Mouse (Mus musculus) layer of hippocampus, postnatal 10 days (tissue): ENCODE results near the gene Cfap43. TPM values are rescaled to one million over a fixed set of nuclear protein-coding genes. Genes with fewer than 3 reads are reported as not detected.

Experiments used
- DNase-seq, 2 experiments: peaks; one replicate each; pipeline ENCODE4 v3.0.0; 2021; ENCODE audit warnings: low spot score in 2 of 2
- long read RNA-seq: library from polyadenylated mRNA; stranded (forward); transcript quantifications from one replicate; pipeline ENCODE4 v2.0.0, GENCODE M21; 2023
- total RNA-seq, 2 experiments: library from RNA; stranded (reverse); gene quantifications; 2 replicates each; pipeline ENCODE4 v1.2.3; 2021

Cfap43 gene
- 1 to 10 TPM; 2.1 to 4.0 TPM for total RNA-seq
- long read RNA-seq, partial matches to known transcripts: 1 of 1 reads
- long read RNA-seq, other reads (novel, unspliced or antisense): 0 of 1 reads

DNA sequence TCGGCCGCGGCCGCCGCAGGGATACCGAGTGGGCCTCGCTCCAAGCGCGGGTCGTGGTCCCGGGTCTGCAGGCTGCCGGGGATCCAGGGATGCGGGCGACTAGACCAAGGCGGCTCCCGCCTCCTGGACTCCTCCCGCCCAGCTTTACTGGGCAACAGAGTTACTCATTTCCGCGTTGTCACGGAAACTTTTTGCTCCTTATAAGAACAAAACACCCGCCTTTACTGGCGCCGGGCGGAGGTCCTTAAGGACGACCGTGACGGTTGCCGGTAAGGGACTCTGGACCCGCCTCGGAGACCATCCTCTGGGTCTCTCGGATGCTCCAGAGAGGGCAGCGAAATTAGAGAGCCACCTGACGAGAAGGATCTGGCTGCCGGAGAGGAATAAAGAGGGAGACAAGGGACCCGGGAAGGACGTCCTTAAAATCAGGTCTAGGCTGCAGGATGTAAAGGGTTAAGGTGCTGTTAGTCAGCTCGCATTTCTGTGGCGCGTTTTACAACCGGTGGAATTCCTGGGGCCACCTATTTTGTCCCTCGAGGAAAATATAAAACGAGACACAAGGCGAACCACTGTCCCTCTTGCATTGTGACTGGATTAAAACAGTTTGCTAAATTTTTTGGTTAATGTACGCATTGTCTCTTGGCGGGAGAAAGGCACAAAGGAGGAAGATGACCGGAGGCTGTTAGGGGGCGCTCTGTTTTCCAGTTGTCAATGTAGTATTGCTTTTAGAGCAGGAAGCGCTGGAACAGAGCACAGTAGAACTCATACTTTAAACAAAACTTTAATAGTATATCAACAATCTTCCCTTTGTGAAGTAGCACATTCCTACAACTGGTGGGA, at the start of gene Cfap43, which contains the start of gene Itprip:
Gene Cfap43, minus strand, starts transcription at position 162 of the 840 bp plus-strand sequence.
Gene Itprip, minus strand, starts transcription at position 174 of the 840 bp plus-strand sequence.
- peak; percentile 69 to 74 for DNase-seq

DNA sequence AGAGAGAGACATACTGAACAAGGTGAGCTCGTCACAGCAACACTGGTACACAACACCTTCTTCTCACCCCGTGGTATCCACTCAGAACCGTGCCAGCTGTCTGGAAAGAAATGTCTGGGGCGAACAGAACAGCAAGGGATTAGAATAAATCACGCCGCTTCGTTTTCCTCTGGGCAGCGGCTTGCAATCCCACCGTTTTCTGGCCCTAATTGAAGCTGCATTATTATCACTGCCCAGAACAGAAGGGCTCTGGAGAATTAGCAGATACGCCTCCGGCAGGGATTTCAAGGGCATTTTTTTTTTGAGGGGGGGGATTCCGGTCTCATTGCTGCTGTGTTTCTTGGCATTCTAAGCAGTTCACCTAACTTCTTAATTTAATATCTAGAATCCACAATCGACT, 39.1 kb upstream of the Cfap43 start:
- no peak for DNase-seq

DNA sequence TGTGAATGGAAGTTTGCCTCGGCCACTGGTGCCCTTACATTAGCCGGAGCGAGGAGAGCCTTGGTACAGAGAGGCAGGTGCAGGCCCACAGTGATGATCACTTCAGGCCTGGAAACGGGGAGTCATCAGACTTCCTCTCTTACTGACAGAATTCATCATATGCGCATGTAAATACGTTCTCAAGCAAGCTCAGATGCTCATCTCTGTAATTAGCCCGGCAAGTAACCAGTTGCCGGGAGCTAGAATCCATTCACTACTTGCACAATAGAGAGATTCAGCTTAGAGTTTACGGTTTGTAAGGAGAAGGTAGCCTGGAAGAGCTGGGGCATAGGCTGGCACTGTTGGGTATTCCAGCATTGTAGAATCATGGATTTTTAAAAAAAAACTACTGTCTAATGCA, 34.1 kb upstream of the Cfap43 start:
- no peak for DNase-seq

DNA sequence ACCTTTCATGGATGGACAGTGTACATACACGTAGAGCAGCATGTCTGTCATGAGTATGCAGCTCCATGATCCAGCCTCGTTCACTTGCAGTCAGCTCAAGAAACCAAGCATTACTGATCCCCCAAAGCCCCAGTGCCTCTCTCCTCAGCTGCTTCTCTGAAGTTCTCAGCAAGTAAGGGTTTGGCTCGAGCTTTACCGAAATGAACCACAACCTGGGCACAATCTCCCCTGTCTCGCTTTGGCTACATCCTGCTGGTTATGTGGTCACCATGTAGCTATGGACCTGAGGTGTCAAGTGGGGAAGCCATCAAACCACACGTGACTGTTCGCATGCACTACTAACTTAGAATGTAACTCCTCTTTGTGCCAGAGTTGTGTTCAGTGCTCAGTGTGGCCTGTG, 31.9 kb upstream of the Cfap43 start:
- DNase-seq: no peak

DNA sequence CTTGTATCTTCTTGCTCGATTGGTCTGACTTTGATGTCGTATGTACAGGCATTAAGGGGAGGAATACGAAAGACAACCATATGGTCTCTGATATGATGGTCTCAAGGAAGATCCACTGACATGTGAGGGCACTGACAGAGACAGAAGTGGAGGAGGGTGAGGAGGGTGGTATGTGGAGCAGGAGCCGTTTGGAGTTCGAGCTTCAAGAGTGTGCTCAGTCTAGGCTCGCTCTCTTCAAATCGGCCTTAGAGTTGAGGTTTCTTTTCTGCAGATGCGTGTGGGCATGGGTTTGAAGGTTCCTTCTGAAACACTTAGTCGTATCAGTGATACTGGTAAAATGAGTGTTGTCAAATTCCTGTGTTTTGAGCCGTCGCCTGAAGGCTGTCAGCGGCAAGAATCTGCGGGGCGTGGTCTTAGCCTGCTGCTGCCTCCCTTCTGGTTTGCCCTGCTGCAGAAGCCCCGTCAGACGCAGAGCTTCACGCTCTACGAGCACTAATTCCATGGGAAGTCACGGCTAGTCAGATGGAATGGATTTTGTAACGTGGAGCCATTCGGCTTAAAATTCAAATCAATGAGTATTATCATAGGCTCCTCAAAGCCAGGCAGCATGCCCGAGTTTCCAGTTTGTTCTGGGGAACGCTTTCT, 27.9 kb upstream of the Cfap43 start:
- peak in 1 of 2 experiments; percentile 26 for DNase-seq

DNA sequence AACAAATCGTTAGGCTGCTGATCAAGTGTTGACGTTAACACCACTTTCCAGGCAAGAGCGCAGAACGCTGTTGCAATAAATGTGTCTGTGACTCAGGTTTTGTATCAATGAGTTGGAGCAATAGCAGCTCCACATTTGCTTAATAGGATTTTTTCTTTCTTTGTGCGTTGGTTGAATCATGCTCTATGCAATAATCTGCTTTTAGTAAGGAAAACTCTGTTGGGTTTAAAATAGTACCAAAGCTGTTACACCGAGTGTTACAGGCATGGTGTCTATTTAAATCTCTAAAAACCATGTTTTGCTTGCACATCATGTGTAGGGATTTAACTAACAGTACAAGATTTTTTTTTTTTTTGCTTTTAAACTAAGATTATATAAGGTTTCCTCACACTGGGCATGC, 20.3 kb upstream of the Cfap43 start:
- DNase-seq: no peak

DNA sequence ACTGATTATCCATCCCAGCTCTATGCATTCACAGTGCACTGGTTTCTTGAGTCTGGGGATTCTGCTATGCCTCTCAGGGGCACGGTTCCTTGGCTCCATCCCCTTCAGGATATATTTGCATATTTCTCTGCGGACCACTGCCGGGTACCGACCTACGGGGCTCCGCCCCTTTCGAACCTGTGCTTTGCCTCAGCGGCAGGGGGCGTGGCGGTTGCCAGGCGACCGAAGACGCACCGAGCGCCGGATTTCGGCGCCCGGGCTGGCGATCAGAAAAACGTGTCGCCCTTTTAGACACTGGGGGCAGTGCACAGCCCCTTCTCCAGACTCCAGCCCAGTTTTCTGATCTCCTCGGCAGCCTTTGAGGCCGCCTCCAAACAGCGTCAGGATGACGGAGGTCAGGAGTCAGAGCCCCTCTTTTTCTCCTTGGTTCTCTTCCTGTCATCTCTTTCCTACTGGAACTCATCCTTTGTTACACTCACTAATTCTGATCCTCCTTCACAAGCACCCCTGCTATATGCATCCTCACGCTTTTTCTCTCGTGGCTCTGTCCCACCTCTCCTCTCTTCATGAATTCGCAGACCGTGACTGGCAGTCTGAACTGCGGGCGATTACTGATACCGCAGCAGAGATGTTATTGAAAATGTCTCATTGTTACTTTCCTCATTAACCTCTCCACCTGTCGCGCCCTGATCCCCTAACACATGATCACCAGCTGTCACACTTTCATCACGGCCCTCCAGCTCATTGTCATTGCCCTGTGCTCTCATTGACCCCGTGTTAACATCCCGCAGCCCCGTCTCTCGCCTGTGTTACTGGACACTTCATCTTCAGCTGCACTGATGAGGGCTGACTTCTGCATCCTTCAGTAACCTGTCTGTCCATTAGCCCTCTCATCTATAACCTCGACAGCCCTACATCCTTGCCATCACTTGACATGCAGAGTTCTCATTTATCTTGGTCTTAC, 18.6 kb upstream of the Cfap43 start, which contains the start of gene Cfap58:
Gene Cfap58, plus strand, starts transcription at position 233 of the 964 bp plus-strand sequence.
- DNase-seq: peak; percentile 54 to 74

DNA sequence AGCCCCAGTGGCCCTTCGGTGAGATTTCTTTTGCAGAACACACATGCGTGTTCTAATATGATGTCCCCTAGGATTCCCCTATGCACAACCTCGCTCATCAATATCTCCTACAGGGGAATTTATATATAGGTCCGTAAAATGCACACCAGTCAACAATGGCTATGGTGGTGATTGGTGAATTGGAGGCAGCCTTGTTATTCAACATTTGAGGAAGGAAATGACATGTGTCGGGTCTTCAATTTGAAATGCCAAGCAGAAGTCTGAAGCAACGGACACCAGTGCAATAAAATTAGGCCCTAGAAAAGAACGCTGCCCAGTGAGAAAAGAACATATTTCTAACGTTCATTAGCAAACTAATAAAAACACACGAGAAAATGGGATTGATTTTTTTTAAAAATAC, 17.9 kb upstream of the Cfap43 start:
- DNase-seq: no peak

DNA sequence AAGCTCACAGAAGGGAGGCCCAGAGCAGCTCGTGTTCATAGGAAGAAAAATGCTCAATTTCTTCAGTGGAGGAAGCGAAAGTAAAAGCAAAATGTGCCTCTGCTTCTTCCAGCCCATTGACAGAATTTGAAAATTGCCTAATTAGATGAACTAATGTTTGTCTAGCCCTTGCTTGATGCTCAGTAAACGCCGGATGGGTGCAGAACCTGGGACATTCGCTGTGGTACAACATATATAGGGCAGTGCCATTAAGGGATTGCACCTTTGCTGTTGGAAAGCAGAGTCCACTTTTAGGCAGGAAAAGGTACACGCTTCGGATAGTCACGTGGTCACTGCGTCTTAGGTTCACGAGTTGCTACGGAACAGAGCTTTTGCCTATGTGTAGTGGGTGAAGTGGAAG, 17.4 kb upstream of the Cfap43 start:
- DNase-seq: no peak

DNA sequence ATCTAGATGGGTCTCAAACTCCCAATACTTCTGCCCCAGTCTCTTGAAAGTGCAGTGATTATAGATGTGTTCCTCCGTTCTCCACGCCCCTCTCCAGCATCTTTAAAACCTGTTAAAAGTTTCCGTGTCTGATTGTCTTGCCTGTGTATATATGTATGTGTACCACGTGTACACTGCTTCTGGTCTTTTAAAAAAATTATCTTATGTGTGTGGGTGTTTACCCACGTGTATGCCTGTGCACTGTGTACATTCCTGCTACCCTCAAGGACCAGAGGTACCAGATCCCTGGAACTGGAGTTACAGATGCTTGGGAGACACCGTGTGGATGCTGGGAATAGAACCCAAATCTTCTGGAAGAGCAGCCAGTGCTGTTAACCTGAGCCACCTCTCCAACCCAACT, 16.4 kb upstream of the Cfap43 start:
- DNase-seq: no peak

DNA sequence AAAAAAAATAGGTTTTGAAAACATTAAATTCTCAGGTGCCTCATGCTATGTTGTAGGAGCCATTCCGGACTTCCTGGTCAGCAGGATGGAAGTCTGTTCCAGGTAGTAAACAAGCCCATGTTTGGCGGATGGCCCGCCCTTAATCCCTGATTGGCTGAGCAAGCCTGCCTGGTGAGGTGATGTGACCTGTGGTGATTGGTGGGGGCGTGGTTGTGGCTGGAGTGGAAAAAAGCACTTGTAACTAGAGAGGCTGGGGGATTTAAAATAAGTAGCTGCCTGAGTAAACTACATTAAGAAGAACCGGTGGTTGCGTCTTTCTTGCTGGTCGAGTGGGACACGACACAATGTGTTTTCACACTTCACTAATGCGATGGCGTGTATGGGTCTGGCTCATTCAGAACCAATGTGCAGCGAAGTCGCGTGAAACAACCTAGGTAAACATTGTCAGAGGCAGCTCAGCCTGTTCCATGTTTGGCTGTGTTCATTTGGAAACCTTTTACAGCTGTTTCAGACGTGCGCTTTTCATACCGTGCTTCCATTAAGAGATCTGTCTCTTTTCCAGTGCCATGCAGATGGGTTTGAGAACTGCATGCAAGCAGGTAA, 15.7 kb upstream of the Cfap43 start:
- DNase-seq: no peak

DNA sequence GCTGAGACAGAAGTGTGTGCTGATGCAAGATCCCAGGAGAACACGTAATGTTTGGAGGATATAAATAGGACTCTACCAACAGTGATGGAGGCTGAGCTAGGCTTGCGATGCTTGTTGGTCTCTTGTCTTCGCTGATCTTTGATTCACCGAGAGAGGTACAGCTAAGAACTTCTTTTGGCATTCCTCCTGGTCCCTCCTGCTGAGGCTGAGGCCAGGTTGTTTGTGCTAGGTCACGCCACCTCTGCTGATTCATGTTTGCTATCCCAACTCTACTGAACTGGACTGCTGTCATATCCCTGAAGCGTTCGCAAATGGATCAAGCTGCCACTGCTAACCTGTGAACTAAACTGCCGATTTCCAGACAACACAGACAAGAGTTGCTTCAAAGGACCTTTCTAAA, 15.1 kb upstream of the Cfap43 start:
- DNase-seq: no peak

DNA sequence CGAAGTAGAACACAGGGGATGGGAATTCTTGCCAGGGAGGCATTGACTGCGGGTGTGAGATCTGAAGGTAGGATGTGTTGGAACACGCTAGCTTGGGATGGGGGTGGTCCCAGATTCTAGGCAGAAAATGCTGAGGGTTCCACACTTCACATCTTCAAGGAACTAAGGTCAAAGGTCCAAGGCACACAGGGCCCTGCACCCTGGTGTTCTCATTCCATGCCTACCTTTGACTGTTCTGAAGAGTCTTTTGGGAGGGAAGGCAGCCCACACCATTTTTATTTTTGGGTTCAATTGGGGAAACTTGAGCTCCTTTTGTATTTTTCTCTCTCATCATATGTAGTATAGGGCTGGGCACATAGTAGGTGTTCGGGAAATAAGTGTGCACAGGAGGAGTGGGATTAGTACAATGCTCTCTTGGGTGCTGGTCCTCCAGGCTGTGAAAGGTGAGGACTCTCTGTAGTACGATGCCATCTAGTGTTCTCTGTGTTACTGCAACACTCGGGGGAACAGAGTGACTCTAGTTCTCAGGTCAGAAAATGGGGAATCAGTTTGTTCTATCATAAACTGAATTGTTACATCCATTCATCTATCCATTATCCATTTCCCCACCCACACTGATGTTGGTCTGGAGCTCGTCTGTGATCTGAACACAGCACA, 13.0 kb upstream of the Cfap43 start:
- peak in 1 of 2 experiments; percentile 36 for DNase-seq

DNA sequence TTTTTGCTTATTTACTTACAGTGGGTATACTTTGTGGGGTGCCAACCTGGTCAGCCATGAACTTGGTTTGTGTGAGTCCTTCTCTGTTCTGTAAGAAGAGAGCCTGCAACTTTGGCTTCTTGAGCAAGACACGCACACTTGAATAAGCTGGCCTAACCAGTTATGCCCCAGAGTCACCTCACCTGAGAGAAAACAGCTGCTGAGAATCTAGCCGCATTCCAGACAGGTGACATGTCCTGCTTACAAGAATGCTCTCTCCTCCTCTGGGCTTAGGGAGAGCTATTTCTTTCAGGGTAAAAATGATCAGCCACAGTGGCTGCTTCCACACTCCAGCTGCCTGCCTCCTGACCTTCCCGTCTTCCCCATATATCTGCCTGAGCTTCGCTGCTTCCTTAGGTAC, 10.0 kb upstream of the Cfap43 start:
- no peak for DNase-seq

DNA sequence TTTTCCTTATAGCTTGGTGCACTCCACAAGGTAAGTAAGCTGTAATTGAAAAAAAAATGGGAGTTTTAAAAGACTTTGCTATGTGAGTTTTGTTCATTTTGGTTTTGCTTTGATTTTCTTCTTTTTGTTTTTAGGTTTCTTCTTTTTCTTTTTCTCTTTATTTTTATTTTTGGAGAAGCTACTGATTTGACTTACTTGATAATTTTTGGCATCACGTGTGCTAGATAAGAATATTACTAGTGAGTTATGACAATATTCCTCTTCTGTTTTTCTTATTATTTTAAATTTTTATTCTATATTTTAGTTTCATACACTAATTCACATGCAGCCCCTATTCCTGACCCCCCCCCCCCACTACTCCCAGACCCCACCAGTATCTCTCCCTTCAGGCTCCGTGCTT, 7.9 kb upstream of the Cfap43 start:
- DNase-seq: no peak

DNA sequence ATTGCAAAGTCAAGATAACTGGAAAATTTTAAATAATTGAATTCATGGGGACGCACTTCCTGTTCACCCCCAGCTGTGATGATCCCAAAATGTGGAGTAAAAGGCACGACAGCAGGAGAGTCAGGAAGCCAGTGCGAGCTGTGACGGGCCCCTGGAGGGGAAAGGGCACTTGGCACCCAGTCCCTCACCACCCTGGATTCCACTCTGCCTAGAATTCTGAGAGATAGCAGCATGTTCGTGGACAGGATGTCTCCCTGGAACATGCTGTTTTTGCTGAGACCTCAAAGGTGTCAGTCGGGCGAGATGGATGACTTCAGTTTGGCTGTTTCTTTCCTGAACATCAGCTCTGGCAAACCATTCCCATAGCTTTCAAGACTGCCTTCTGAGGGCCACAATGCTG, 6.7 kb upstream of the Cfap43 start:
- no peak for DNase-seq

DNA sequence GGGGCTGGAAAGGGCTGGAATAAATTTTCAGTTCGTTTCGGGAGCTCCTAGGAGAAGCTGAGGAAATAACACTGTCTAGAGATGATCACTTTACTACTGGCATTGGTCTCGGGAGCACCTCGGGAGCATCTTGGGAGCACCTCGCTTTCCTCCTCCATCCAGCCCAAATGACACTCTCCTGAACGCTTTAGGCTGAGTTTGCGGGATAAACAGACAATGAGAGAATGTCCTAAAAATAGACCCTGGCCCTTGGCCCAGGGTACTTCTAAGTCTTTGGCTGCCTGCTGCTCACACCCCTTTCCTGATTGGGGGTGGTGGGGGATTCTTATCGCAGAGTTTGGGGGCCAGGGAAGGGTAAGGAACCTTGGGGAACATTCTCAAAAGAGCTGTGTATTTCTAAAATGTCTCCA, 884 bp upstream of the Cfap43 start:
- DNase-seq: no peak

DNA sequence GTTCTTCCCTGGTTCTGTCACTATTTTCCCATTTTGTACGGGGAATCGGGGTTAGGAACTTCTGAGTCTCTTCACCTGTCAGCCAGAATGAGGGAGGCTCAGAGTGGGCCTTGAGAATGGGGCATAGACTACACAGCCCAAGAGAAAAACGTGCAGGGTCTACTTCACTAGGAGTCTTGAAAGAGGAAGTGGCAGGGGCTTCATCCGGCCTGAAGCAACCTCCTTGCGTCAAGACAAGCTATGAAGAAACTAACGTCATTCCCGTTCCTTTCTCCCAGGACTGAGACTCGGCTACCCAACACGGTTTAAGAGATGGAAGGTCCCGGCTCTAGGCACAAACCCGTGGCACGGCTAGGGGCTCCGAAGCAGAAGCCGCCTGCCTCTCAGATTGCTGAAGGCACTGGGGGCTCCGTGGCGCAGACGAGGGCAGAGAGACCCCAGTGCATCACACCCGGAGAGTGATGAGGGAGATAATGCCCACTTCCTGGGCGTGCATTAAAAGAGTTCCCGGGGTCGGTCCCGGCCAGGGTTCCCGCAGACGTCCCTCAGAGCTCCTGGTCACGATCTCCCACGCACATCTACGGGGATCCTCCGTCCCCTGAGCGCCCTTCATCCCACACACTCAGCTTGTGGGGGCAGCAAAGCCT, 509 bp downstream of the Cfap43 start:
- DNase-seq: no peak

DNA sequence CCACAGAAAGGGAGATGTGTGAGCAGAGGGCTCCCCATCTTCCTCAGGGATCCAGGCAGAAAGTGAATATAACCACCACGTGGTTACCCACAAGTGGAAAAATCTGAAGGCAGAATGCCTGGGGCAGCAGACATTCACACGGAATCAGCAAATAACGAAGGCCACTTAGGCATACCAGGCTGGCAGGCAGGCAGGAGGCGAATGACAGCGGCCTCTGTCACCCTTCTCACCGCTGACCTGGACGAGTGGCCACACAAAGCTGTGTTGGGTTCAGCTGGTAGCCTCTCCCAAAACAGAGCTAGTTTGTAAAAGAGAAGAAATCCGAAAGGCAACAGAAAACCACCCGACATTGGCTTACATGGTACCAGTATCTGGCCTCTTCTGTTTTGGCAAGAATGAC, 1.1 kb downstream of the Cfap43 start:
- DNase-seq: no peak

DNA sequence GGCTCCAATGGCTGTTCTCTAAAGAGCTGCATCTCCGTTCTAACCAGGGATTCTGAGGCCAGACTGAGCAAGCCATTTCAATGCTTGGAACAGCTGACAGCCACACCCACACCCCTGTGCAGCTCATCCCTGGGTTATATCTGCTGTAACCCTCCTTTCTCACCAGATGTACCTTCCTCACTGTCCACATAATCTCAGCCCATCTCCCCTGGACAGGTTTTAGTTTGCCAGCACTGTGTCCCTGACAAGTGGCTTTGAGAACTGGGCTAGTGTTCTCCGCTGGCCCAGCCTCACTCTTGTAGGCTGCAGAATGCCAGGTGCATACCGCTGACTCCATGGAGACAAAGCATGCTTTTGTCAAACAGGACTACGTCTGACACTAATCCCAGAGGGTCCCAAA, 1.7 kb downstream of the Cfap43 start:
- DNase-seq: no peak
